Mouse (Mus musculus) inflammation-experienced regulatory T-cells, adult 16 weeks (primary cell): ENCODE measurements around the gene Zfp990. TPM values are rescaled to one million over a fixed set of nuclear protein-coding genes. Genes with fewer than 3 reads are reported as not detected.

Source experiments
- polyA plus RNA-seq: library from polyadenylated mRNA; unstranded; fragments of 100-300 nt; shearing (Covaris generic); gene quantifications from one replicate; pipeline ENCODE4 v1.2.1, GENCODE M21; 2017

The Zfp990 gene
- not detected for polyA plus RNA-seq

GRCm38 (mm10) chr4:145510459-145510858 is at the start of gene Zfp990:
Gene Zfp990 (plus strand): TSS chr4:145510759.

GRCm38 (mm10) chr4:145585078-145585477 is 74.5 kb downstream of the Zfp990 start, which contains the start of gene Gm13212:
Gene Gm13212 (plus strand): TSS chr4:145585166.

Other genes with a start within 250 kb of the Zfp990 start
- 18.5 TPM for gene Tnfrsf8, start 195.6 kb upstream of the Zfp990 start, polyA plus RNA-seq
- gene Gm13212, start 74.4 kb downstream of the Zfp990 start, polyA plus RNA-seq, result 11.7 TPM
- not detected for gene Zfp980, start 159.9 kb downstream of the Zfp990 start, polyA plus RNA-seq